Mouse (Mus musculus) midbrain, embryonic 10.5 days (tissue): Measurements from ENCODE around the gene Slamf7. TPM values are rescaled to one million over a fixed set of nuclear protein-coding genes. Genes with fewer than 3 reads are reported as not detected.
"Not testable (repeated sequence)": the region's sequence is repeated elsewhere in the genome, so short reads cannot be mapped to it uniquely, and the experiment has no call there.

ENCODE experiments used
- DNase-seq: peaks from one replicate; pipeline ENCODE4 v3.0.0-alpha.2; 2017; ENCODE audit warnings: low spot score
- H3K27ac ChIP-seq: fragments of 300-500 bp; sonication (generic); replicated peaks from 2 replicates; pipeline ENCODE4 v1.5.1; 2016; ENCODE audit warnings: mild to moderate bottlenecking
- H3K27me3 ChIP-seq: fragments of 300-500 bp; sonication (generic); 2 replicates; pipeline ENCODE4 v1.6.1; 2016; ENCODE audit warnings: low read depth, mild to moderate bottlenecking; ENCODE audit not compliant: poor library complexity, severe bottlenecking
- H3K36me3 ChIP-seq: fragments of 300-500 bp; sonication (generic); 2 replicates; pipeline ENCODE4 v1.6.1; 2016; ENCODE audit warnings: mild to moderate bottlenecking, moderate library complexity
- H3K4me1 ChIP-seq: fragments of 300-500 bp; sonication (generic); 2 replicates; pipeline ENCODE4 v1.6.1; 2016
- H3K4me3 ChIP-seq: fragments of 300-500 bp; sonication (generic); 2 replicates; pipeline ENCODE4 v1.5.1; 2016; ENCODE audit warnings: mild to moderate bottlenecking, moderate library complexity
- H3K9me3 ChIP-seq: fragments of 300-500 bp; sonication (generic); replicated peaks from 2 replicates; pipeline ENCODE4 v1.6.1; 2016; ENCODE audit warnings: mild to moderate bottlenecking
- WGBS: fragments of 180-500 bp; shearing (Covaris S2); methylation state at CpG from one replicate; pipeline ENCODE4 v1.1.7; 2016; 5-methylcytosine and 5-hydroxymethylcytosine counted together
- polyA plus RNA-seq: library from polyadenylated mRNA; unstranded; fragments of >200 nt; fragmentation: Nextera tagmentation; extraction: Ambion mirVana; gene quantifications from 2 replicates; pipeline ENCODE4 v1.2.1, GENCODE M21; 2016

Slamf7 gene
- not detected in 2 replicates for polyA plus RNA-seq

GRCm38 (mm10) chr1:171652734-171653133, at the start of gene Slamf7:
Gene Slamf7, minus strand, starts transcription at chr1:171653035.
- DNase-seq: no peak
- 92% methylated on average over 5 of the region's 5 CpGs for WGBS
- Histone ChIP-seq H3K4me3 (no peak within 1 kb of the TSS), H3K27me3 (no peaks in the 10 kb centered on the region), H3K4me1 (no peaks in the 10 kb centered on the region), H3K36me3 (no peaks in the 10 kb centered on the region), H3K9me3 (no peaks in the 10 kb centered on the region), H3K27ac (no peak within 1 kb of the TSS)

- Histone ChIP-seq H3K36me3 (no peaks in the 10 kb centered on the region), H3K27ac (no peak overlapping the region), H3K4me3 (no peak overlapping the region), H3K4me1 (no peaks in the 10 kb centered on the region), H3K9me3 (no peaks in the 10 kb centered on the region), H3K27me3 (no peaks in the 10 kb centered on the region)
- 18% methylated on average over 6 of the region's 6 CpGs for WGBS
- DNase-seq: peak; percentile 37
Measured at GRCm38 (mm10) chr1:171698983-171699382, 46.1 kb upstream of the Slamf7 start.

- H3K4me1 ChIP-seq: no peaks in the 10 kb centered on the region
- H3K27ac ChIP-seq: no peak overlapping the region
- WGBS: 76% methylated on average over 1 of the region's 1 CpGs
- H3K27me3 ChIP-seq: no peaks in the 10 kb centered on the region
- H3K9me3 ChIP-seq: peaks cover 2% of the 10 kb centered on the region; the same call in 1 of the 2 replicates
- DNase-seq: no peak
- H3K36me3 ChIP-seq: no peaks in the 10 kb centered on the region
- no peak overlapping the region for H3K4me3 ChIP-seq
Measured at GRCm38 (mm10) chr1:171693918-171694317, 41.1 kb upstream of the Slamf7 start.

- no peaks in the 10 kb centered on the region; the same call in 1 of the 2 replicates for H3K9me3 ChIP-seq
- DNase-seq: no peak
- no peaks in the 10 kb centered on the region for H3K27me3 ChIP-seq
- no peak overlapping the region for H3K27ac ChIP-seq
- H3K4me3 ChIP-seq: no peak overlapping the region
- 90% methylated on average over 4 of the region's 4 CpGs for WGBS
- no peaks in the 10 kb centered on the region for H3K4me1 ChIP-seq
- no peaks in the 10 kb centered on the region for H3K36me3 ChIP-seq
Measured at GRCm38 (mm10) chr1:171687320-171687719, 34.5 kb upstream of the Slamf7 start.

GRCm38 (mm10) chr1:171684923-171685322, 32.1 kb upstream of the Slamf7 start:
- no peaks in the 10 kb centered on the region for H3K9me3 ChIP-seq
- H3K27me3 ChIP-seq: no peaks in the 10 kb centered on the region
- H3K4me3 ChIP-seq: no peak overlapping the region
- H3K4me1 ChIP-seq: no peaks in the 10 kb centered on the region
- DNase-seq: no peak
- no peak overlapping the region for H3K27ac ChIP-seq
- H3K36me3 ChIP-seq: no peaks in the 10 kb centered on the region
- 94% methylated on average over 9 of the region's 9 CpGs for WGBS

GRCm38 (mm10) chr1:171681531-171682299, 28.9 kb upstream of the Slamf7 start, which contains the start of gene Cd48:
Gene Cd48, plus strand, starts transcription at chr1:171682009.
- Histone ChIP-seq H3K27ac (no peak within 1 kb of the TSS), H3K4me3 (no peak within 1 kb of the TSS), H3K27me3 (no peaks in the 10 kb centered on the region), H3K36me3 (no peaks in the 10 kb centered on the region), H3K4me1 (no peaks in the 10 kb centered on the region), H3K9me3 (no peaks in the 10 kb centered on the region)
- no peak for DNase-seq
- 90% methylated on average over 14 of the region's 14 CpGs for WGBS

- H3K4me1 ChIP-seq: no peaks in the 10 kb centered on the region
- H3K36me3 ChIP-seq: no peaks in the 10 kb centered on the region
- no peaks in the 10 kb centered on the region for H3K9me3 ChIP-seq
- H3K27me3 ChIP-seq: no peaks in the 10 kb centered on the region
- H3K4me3 ChIP-seq: no peak overlapping the region
- 93% methylated on average over 7 of the region's 7 CpGs for WGBS
- no peak overlapping the region for H3K27ac ChIP-seq
- no peak for DNase-seq
Measured at GRCm38 (mm10) chr1:171681009-171681408, 28.2 kb upstream of the Slamf7 start.

GRCm38 (mm10) chr1:171677721-171678120, 24.9 kb upstream of the Slamf7 start:
- H3K4me1 ChIP-seq: no peaks in the 10 kb centered on the region
- no peaks in the 10 kb centered on the region for H3K36me3 ChIP-seq
- H3K27me3 ChIP-seq: no peaks in the 10 kb centered on the region
- WGBS: 74% methylated on average over 1 of the region's 1 CpGs
- DNase-seq: no peak
- no peak overlapping the region for H3K27ac ChIP-seq
- H3K9me3 ChIP-seq: no peaks in the 10 kb centered on the region
- H3K4me3 ChIP-seq: no peak overlapping the region

GRCm38 (mm10) chr1:171674467-171674866, 21.6 kb upstream of the Slamf7 start:
- H3K4me1 ChIP-seq: no peaks in the 10 kb centered on the region
- no peak overlapping the region for H3K4me3 ChIP-seq
- no peaks in the 10 kb centered on the region for H3K27me3 ChIP-seq
- no peak for DNase-seq
- 70% methylated on average over 1 of the region's 1 CpGs for WGBS
- H3K27ac ChIP-seq: no peak overlapping the region
- H3K9me3 ChIP-seq: no peaks in the 10 kb centered on the region
- no peaks in the 10 kb centered on the region for H3K36me3 ChIP-seq

- H3K9me3 ChIP-seq: no peaks in the 10 kb centered on the region
- no peaks in the 10 kb centered on the region for H3K27me3 ChIP-seq
- 76% methylated on average over 5 of the region's 5 CpGs for WGBS
- H3K4me1 ChIP-seq: no peaks in the 10 kb centered on the region
- no peak overlapping the region for H3K4me3 ChIP-seq
- H3K36me3 ChIP-seq: no peaks in the 10 kb centered on the region
- no peak overlapping the region for H3K27ac ChIP-seq
- no peak for DNase-seq
Measured at GRCm38 (mm10) chr1:171672854-171673475, 20.1 kb upstream of the Slamf7 start.

GRCm38 (mm10) chr1:171672451-171672850, 19.6 kb upstream of the Slamf7 start:
- H3K27ac ChIP-seq, DNase-seq, H3K4me1 ChIP-seq, H3K4me3 ChIP-seq, H3K27me3 ChIP-seq, H3K9me3 ChIP-seq, H3K36me3 ChIP-seq: not testable (repeated sequence)
- WGBS: 89% methylated on average over 2 of the region's 2 CpGs

- no peaks in the 10 kb centered on the region for H3K4me1 ChIP-seq
- no peaks in the 10 kb centered on the region for H3K27me3 ChIP-seq
- no peak overlapping the region for H3K27ac ChIP-seq
- WGBS: 77% methylated on average over 1 of the region's 1 CpGs
- no peaks in the 10 kb centered on the region for H3K9me3 ChIP-seq
- no peak overlapping the region for H3K4me3 ChIP-seq
- H3K36me3 ChIP-seq: no peaks in the 10 kb centered on the region
- DNase-seq: no peak
Measured at GRCm38 (mm10) chr1:171667160-171667559, 14.3 kb upstream of the Slamf7 start.

- Histone ChIP-seq H3K27me3 (no peaks in the 10 kb centered on the region), H3K27ac (no peak overlapping the region), H3K36me3 (no peaks in the 10 kb centered on the region), H3K9me3 (no peaks in the 10 kb centered on the region), H3K4me1 (no peaks in the 10 kb centered on the region), H3K4me3 (no peak overlapping the region)
- no peak for DNase-seq
- WGBS: 90% methylated on average over 6 of the region's 6 CpGs
Measured at GRCm38 (mm10) chr1:171666350-171666749, 13.5 kb upstream of the Slamf7 start.
